Mouse (Mus musculus) hindbrain, embryonic 13.5 days (tissue): ENCODE results near the gene Krr1. TPM values are rescaled to one million over a fixed set of nuclear protein-coding genes. Genes with fewer than 3 reads are reported as not detected.

ENCODE experiments used
- polyA plus RNA-seq: library from polyadenylated mRNA; unstranded; fragments of >200 nt; fragmentation: Nextera tagmentation; extraction: Ambion mirVana; gene quantifications from 2 replicates; pipeline ENCODE4 v1.2.1, GENCODE M21; 2015

The Krr1 gene
- polyA plus RNA-seq, 1 experiment from 2014 or later, result 42.1 TPM

Other genes with a start within 250 kb of the Krr1 start
- gene Glipr1, start 30.0 kb downstream of the Krr1 start, polyA plus RNA-seq, result 1.2 and 2.0 TPM in 2 replicates
- gene Glipr1l1, start 87.5 kb downstream of the Krr1 start, polyA plus RNA-seq, result 0.26 TPM in 1 of 2 replicates, not detected in the other
- gene Glipr1l2, start 110.7 kb downstream of the Krr1 start, polyA plus RNA-seq, result not detected in 2 replicates
- 0.38 and 0.45 TPM in 2 replicates for gene Glipr1l3, start 187.7 kb downstream of the Krr1 start, polyA plus RNA-seq
- 0.45 and 0.62 TPM in 2 replicates for gene Caps2, start 191.0 kb downstream of the Krr1 start, polyA plus RNA-seq